Mouse (Mus musculus): ENCODE data around the gene Hyal4.

GRCm38 (mm10) chr6:24734565-24734964, 13.6 kb upstream of the Hyal4 start:
- no peak for TF ChIP-seq CTCF (IDR thresholded peaks at IDR 0.05; ENCODE audit: low read depth)
- TF ChIP-seq EP300 (IDR thresholded peaks at IDR 0.05; ENCODE audit: low read depth) = no peak
